Mouse (Mus musculus): ENCODE measurements at regions not wholly inside any gene's neighbourhood (a gene's known extent, or its start where the extent isn't known, plus 50 kb on each side); places are given as distances from the start of the nearest gene placed in this dataset.
"Not testable (repeated sequence)": the region's sequence is repeated elsewhere in the genome, so short reads cannot be mapped to it uniquely, and the experiment has no call there.

DNA sequence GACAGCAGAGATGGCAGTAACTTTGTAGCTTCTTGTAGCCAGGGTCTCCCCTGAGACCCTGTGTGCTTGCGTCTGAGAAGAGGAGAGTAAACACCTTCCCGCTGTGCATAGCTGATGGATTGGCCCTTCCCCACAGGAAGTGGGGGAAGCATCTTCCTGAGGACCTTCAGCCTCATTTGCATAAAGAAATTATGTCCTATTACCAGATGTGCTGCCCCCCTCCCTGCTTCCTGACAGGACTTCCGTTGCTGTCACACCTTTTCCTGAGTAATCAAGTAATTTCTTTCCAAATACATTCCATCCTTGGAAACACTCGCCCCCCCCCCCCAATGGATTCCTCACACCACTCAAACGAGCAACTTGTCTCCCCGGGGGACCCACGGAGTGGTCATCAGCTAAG, 77.5 kb upstream of the Med13l start:
- DNase-seq (ENCODE audit: low read depth in 2 of 2, low spot score in 2 of 2) = no peak

DNA sequence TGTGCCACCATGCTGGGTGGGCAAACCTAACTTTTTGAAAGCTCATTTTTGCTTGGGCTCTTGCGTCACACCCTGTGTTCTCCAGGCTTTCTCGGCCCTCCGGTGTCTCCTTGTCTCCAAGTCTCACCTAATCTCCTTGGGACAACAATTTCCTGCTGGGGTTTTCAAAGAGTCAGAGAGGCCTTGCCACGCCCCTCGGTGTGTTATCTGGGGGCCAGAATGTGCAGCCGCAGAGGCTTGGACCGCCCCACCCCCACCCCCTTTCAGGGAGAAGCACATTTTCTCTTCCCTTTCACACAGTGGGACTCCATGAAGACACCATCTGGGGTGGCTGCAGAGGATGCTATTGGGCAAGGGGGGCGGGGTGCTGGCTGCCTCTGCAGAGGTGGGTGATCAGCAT, 76.9 kb upstream of the Med13l start:
- no peak for DNase-seq (ENCODE audit: low read depth in 2 of 2, low spot score in 2 of 2)

DNA sequence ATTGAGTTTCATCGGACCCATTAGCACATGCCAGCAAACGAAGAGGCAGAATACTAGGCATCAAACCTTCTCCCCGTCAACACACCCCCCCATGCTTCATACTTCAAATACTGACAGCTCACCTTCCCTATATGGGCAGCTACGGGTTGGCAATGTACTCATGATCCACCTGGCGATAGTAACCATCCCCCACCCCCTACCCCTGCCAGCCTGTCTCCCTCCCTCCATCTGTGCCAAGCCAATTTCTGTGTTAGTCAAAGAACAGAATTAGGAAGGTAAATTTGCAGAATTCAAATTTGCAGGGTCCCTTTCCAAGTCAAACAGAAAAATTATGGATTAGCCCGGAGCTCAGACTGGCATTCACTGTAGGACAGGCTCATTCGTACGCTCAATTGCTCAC, 75.3 kb upstream of the Med13l start:
- no peak for DNase-seq (ENCODE audit: low read depth in 2 of 2, low spot score in 2 of 2)

DNA sequence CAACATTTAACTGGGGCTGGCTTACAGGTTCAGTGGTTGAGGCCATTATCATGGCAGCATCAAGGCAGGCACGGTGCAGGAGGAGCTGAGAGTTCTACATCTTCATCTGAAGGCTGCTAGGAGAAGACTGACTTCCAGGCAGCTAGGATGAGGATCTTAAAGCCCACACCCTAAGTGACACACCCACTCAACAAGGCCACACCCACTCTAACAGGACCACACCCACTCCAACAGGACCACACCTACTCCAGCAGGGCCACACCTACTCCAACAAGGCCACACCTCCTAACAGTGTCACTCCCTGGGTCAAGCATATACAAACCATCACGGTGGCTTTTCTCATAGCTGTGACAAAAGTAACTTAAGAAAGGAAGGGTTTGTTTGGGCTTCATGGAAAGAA, 68.0 kb upstream of the Med13l start:
- DNase-seq (ENCODE audit: low read depth in 2 of 2, low spot score in 2 of 2) = not testable (repeated sequence)

DNA sequence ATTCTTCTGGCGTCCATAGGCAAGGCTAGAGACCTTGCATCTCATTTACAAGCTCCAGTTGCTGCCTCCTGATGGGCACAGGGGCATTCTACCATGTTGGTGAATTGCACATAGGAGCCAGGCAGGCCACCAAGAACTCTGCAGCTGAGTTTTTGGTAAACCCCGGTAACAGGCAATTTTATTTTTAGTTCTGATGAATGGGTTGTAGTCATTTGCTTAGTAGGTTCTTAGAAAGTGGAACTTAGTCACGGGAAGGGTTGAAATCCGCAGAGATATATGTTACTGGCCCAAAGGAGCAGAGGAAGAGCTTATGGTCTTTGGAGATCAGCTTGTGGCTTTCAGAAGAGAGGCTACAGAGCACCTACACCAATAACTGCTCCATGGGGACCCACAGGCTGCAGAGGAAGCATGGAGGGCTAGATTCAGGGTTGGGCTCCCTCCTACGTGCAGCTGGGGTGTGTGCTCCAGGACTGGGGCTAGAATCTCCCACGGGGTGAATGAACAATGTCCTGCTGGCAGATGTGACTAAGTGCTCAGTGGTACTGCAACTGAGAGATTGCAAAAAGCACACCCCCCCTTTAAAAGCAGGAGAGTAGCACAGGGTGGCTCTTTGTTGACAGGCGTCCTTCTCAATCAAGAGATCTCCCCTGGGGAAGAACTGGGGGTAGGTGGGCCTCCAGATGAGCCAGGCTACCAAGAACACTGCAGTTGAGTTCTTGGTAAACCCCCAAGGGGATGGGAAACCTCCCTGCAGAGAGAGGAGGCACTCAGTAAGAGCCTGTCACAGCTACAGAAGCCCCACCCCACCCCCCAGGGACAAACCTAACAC, 65.6 kb upstream of the Med13l start:
- no peak for DNase-seq (ENCODE audit: low read depth in 2 of 2, low spot score in 2 of 2)

DNA sequence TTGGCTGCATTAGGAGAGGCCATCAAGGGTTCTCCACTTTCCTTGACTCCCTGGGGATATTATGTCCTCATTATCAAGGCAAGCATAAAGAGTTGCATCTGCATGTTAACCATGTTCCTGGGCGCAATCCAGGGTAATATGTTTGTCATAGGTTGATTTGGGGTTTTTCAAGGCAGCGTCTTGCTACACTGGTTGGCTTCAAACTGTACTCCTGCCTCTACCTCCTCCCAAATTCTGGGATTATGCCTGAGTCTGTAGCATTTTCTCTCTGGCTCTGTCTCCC, 65.1 kb upstream of the Med13l start:
- no peak for DNase-seq (ENCODE audit: low read depth in 2 of 2, low spot score in 2 of 2)

DNA sequence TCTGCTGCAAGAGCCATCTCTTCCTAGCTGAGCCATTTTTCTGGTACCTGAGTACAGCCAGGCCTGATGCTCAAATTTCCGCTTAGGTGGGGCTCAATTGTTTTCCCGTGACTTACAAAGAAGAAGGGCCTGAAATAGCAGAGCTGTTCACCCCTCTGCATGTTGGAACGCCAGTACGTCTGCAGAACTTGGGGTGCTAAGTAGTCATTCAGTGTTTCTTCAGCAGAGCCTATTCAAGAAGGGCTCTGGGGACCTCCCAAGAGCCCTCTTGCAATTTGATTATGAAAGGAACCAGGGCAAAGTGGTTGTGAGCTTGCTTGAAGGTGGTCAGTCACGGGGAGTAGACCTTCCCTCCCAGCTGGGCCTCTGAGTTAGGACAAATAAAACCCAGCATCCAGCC, 58.9 kb upstream of the Med13l start:
- no peak for DNase-seq (ENCODE audit: low read depth in 2 of 2, low spot score in 2 of 2)

DNA sequence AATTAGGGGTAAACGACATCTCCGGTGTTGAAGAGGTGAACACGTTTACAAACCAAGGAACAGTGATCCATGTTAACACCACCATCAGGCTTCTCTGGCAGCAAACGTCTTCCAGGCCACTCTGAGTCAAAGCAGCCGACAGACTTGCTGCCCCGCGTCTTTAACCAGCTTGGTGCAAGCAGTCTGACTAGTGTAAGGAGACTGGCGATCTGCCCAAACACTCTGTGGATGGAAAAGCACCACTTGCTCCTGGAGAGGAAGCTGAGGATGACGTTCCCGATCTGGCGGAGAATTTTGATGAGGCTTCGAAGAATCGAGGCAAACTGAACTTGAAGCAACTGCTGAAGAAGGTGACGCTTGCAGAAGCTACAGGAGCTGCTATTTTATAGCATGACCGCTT, 57.5 kb upstream of the Med13l start:
- no peak for DNase-seq (ENCODE audit: low read depth in 2 of 2, low spot score in 2 of 2)

DNA sequence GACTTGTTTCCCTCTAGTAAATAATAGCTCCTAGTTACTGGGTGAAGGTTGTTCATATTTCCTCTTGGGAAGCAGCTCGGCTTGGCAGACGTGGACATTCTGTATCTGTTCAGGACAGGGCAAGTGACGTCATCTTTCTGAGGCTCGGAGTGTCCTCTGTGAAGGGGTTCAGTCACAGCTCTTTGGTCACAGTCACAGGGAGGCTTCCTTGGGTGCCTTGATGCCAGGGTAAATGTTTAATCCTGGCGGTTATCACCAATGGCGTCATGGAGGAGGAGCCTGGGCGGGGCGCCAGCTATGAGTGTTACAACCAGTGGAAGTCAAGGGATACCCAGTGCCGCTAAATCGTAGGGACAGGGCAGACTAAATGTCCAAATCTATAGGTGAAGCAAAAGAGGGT, 56.3 kb upstream of the Med13l start:
- no peak for DNase-seq (ENCODE audit: low read depth in 2 of 2, low spot score in 2 of 2)

DNA sequence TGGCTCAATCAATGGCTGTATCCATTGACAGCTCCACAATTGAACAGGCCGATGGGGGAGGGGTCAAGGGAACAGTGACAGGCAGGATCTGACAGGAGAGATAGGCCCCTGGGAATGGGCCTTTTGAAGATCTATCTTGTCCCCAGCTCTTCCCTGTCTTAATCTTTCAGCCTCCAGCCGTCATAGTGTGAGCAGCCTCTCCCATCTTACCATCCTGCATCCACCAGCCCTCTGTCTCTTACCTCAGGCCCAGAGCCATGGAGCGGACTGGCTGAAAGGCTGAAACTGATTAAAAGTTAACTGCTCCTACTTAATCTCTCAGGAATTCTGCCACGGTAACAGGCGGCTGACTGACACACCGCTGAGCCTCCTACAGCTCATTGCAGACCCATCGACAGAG, 55.6 kb upstream of the Med13l start:
- no peak for DNase-seq (ENCODE audit: low read depth in 2 of 2, low spot score in 2 of 2)

DNA sequence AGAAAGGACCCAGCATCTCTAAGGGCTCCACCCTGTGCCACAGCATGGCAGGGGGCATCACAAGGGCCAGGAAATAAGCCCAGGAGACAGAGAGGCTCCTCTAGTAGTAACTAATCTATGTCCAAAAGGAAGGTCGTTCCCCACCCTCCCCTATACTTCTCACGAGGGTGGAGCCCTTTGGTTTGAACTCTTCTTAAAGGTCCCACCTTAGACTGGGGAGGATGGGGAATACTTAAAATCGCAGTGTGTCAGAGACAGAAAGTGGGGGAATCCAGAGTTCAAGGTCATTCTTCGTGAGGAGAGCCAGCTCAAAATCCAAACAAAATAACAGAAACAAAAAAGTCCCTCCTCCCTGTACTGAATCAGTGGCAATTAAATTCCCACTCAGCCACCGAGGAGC, 50.6 kb upstream of the Med13l start:
- DNase-seq (ENCODE audit: low read depth in 2 of 2, low spot score in 2 of 2) = no peak

Data from CD8-positive naive resting alpha-beta T cell, adult 2 months (primary cell).